In genomic region chr8:84739401-84739742, GRCm38 (mm10) we compare ENCODE assay signal across 11 mouse cellular contexts. TPM values are rescaled to one million over a fixed set of nuclear protein-coding genes. Genes with fewer than 3 reads are reported as not detected.
DNase-seq lines count a peak whose midpoint lies in the region; ATAC-seq and TF ChIP-seq lines count a peak whose summit lies in the region.
"Had no signal": no experiment of that assay in that cellular context is flagged by ENCODE, and none has a peak within 500 bp of the region (broad histone marks: within the 10 kb centered on the region; RNA-seq: fewer than 3 reads in every experiment).

No protein-coding gene starts in this region.

- H3K9me3 ChIP-seq in lung, embryonic 14.5 days (ENCODE audit: low read depth, low read length): no peaks in the 10 kb centered on the region
- no peaks in the 10 kb centered on the region for H3K9me3 ChIP-seq in embryonic facial prominence, embryonic 14.5 days (ENCODE audit: control insufficient read depth, low read length)
- no peaks in the 10 kb centered on the region for H3K9me3 ChIP-seq in forebrain, embryonic 15.5 days
- no peaks in the 10 kb centered on the region for H3K9me3 ChIP-seq in neural tube, embryonic 13.5 days

- no peaks in the 10 kb centered on the region for H3K27me3 ChIP-seq in lung, embryonic 14.5 days (ENCODE audit: insufficient read depth, low read length)
- no peaks in the 10 kb centered on the region for H3K27me3 ChIP-seq in embryonic facial prominence, embryonic 14.5 days (replicated peaks; ENCODE audit: control insufficient read depth, insufficient read depth, low read length)
- no peaks in the 10 kb centered on the region for H3K27me3 ChIP-seq in forebrain, embryonic 15.5 days
- H3K27me3 ChIP-seq in neural tube, embryonic 13.5 days: peaks cover 98% of the 10 kb centered on the region

- 0 out of 2 replicates have a peak, but pooled peaks cover 10% of the 10 kb centered on the region for H3K36me3 ChIP-seq in lung, embryonic 14.5 days (ENCODE audit: insufficient read depth)
- no peaks in the 10 kb centered on the region for H3K36me3 ChIP-seq in embryonic facial prominence, embryonic 14.5 days (ENCODE audit: control insufficient read depth, insufficient read depth, low read length)
- no peaks in the 10 kb centered on the region for H3K36me3 ChIP-seq in forebrain, embryonic 15.5 days
- no peaks in the 10 kb centered on the region for H3K36me3 ChIP-seq in neural tube, embryonic 13.5 days

- H3K9ac ChIP-seq in lung, embryonic 14.5 days: peak overlapping the region; percentile 9; the same call in 1 of the 2 replicates
- H3K9ac ChIP-seq in embryonic facial prominence, embryonic 14.5 days (ENCODE audit: low read depth, low read length): peak overlapping the region; percentile 35; the same call in 1 of the 2 replicates
- no peak overlapping the region for H3K9ac ChIP-seq in forebrain, embryonic 15.5 days (replicated peaks)
- H3K9ac ChIP-seq in neural tube, embryonic 13.5 days: peak overlapping the region; percentile 31; the same call in 1 of the 2 replicates

- no peak overlapping the region for H3K4me2 ChIP-seq in lung, embryonic 14.5 days
- no peak overlapping the region for H3K4me2 ChIP-seq in embryonic facial prominence, embryonic 14.5 days (ENCODE audit: low read depth, low read length)
- no peak overlapping the region for H3K4me2 ChIP-seq in forebrain, embryonic 15.5 days (replicated peaks)
- H3K4me2 ChIP-seq in neural tube, embryonic 13.5 days: no peak overlapping the region

- 4% methylated on average over 1 of the region's 1 CpGs for WGBS in lung, embryonic 14.5 days
- 0% methylated on average over 1 of the region's 1 CpGs for WGBS in lung, adult 2 months
- WGBS in embryonic facial prominence, embryonic 14.5 days: 22% methylated on average over 1 of the region's 1 CpGs
- 0% methylated on average over 1 of the region's 1 CpGs for WGBS in forebrain, embryonic 15.5 days
- 7% methylated on average over 1 of the region's 1 CpGs for WGBS in neural tube, embryonic 13.5 days

- peak overlapping the region; percentile 8; the same call in 1 of the 2 replicates for H3K27ac ChIP-seq in lung, embryonic 14.5 days (ENCODE audit: low read depth)
- peak overlapping the region; percentile 66 for H3K27ac ChIP-seq in embryonic facial prominence, embryonic 14.5 days (replicated peaks; ENCODE audit: low read depth, low read length)
- peak overlapping the region; percentile 82 for H3K27ac ChIP-seq in forebrain, embryonic 15.5 days (replicated peaks)
- 0 out of 2 replicates have a peak overlapping the region, but pooled peaks have one; percentile 47 for H3K27ac ChIP-seq in neural tube, embryonic 13.5 days (replicated peaks)

- no peak for DNase-seq in lung, embryonic 14.5 days
- no peak for DNase-seq in lung, adult 2 months
- DNase-seq in embryonic facial prominence, embryonic 14.5 days (ENCODE audit: low spot score): peak; percentile 48
- no peak for DNase-seq in gastrocnemius, postnatal 25 days
- DNase-seq in gastrocnemius, adult 18-20 months (ENCODE audit: low spot score): no peak
- DNase-seq: heart, postnatal 10 days; kidney, postnatal 25 days; right cerebral cortex, postnatal 4 days; thymus, postnatal 25 days had no signal

- no peak overlapping the region for H3K4me3 ChIP-seq in lung, embryonic 14.5 days (ENCODE audit: low read depth, low read length)
- no peak overlapping the region for H3K4me3 ChIP-seq in lung, adult 2 months (replicated peaks; ENCODE audit: extremely low read depth, low read depth, low read length)
- H3K4me3 ChIP-seq in embryonic facial prominence, embryonic 14.5 days (ENCODE audit: low read depth, low read length): no peak overlapping the region
- no peak overlapping the region for H3K4me3 ChIP-seq in forebrain, embryonic 15.5 days
- H3K4me3 ChIP-seq in neural tube, embryonic 13.5 days: no peak overlapping the region

- no peak for TF ChIP-seq POLR2A in lung, adult 2 months (IDR thresholded peaks at IDR 0.05; ENCODE audit: borderline replicate concordance, extremely low read depth, low read depth, low read length)

- H3K4me1 ChIP-seq in lung, embryonic 14.5 days (ENCODE audit: insufficient read depth): peaks cover 67% of the 10 kb centered on the region
- H3K4me1 ChIP-seq in lung, adult 2 months (ENCODE audit: control insufficient read depth, insufficient read depth, low read length): peaks cover 66% of the 10 kb centered on the region
- H3K4me1 ChIP-seq in embryonic facial prominence, embryonic 14.5 days (ENCODE audit: control insufficient read depth, insufficient read depth, low read length): peaks cover 79% of the 10 kb centered on the region
- peaks cover 100% of the 10 kb centered on the region for H3K4me1 ChIP-seq in forebrain, embryonic 15.5 days
- H3K4me1 ChIP-seq in neural tube, embryonic 13.5 days (replicated peaks): peaks cover 97% of the 10 kb centered on the region

- ATAC-seq in lung, embryonic 14.5 days (ENCODE audit: insufficient read depth): no peak
- ATAC-seq in embryonic facial prominence, embryonic 14.5 days (ENCODE audit: low read depth): no peak
- ATAC-seq in forebrain, embryonic 15.5 days (replicated peaks): no peak
- ATAC-seq in neural tube, embryonic 13.5 days (ENCODE audit: low read depth): no peak

- TF ChIP-seq CTCF in lung, embryonic 14.5 days (IDR thresholded peaks at IDR 0.05; ENCODE audit: low read depth): no peak
- no peak for TF ChIP-seq CTCF in lung, adult 2 months (IDR thresholded peaks at IDR 0.05; ENCODE audit: insufficient read depth, low read length)

RNA-seq across cellular contexts. Expression of gene G430095P16Rik, which starts 16.6 kb away (rescaled TPM):
- polyA plus RNA-seq in lung, embryonic 14.5 days (2014; fragmentation: Nextera tagmentation; extraction: Ambion mirVana): 2.7 and 2.8 TPM in 2 replicates
- 2.0 and 2.8 TPM in 2 replicates for polyA plus RNA-seq in lung, adult 2 months (2012; rRNA removed)
- 2.0 and 2.7 TPM in 2 replicates for polyA plus RNA-seq in embryonic facial prominence, embryonic 14.5 days (2014; fragmentation: Nextera tagmentation; extraction: Ambion mirVana)
- polyA plus RNA-seq in forebrain, embryonic 15.5 days (2015; fragmentation: Nextera tagmentation; extraction: Ambion mirVana): 2.7 TPM in 2 replicates
- 1.4 and 2.2 TPM in 2 replicates for polyA plus RNA-seq in neural tube, embryonic 13.5 days (2015; fragmentation: Nextera tagmentation; extraction: Ambion mirVana)
- under 1 TPM; 0.54 to 0.67 TPM for total RNA-seq in gastrocnemius, postnatal 25 days (2021)
- total RNA-seq in gastrocnemius, adult 18-20 months (2021): under 1 TPM; 0.34 to 0.45 TPM

RNA-seq across cellular contexts. Expression of gene Lyl1, which starts 38.1 kb away (rescaled TPM):
- polyA plus RNA-seq in lung, embryonic 14.5 days (2014; fragmentation: Nextera tagmentation; extraction: Ambion mirVana): 12.0 and 12.5 TPM in 2 replicates
- 20.2 and 21.9 TPM in 2 replicates for polyA plus RNA-seq in lung, adult 2 months (2012; rRNA removed)
- 5.8 and 6.8 TPM in 2 replicates for polyA plus RNA-seq in embryonic facial prominence, embryonic 14.5 days (2014; fragmentation: Nextera tagmentation; extraction: Ambion mirVana)
- 2.1 and 2.5 TPM in 2 replicates for polyA plus RNA-seq in forebrain, embryonic 15.5 days (2015; fragmentation: Nextera tagmentation; extraction: Ambion mirVana)
- 2.8 and 3.6 TPM in 2 replicates for polyA plus RNA-seq in neural tube, embryonic 13.5 days (2015; fragmentation: Nextera tagmentation; extraction: Ambion mirVana)
- 1 to 10 TPM; 1.3 to 2.0 TPM for total RNA-seq in gastrocnemius, postnatal 25 days (2021)
- total RNA-seq in gastrocnemius, adult 18-20 months (2021): 1 to 10 TPM in 1 of 2 experiments, under 1 TPM in 1; 0.73 to 1.6 TPM

RNA-seq across cellular contexts. Expression of gene Nacc1, which starts 51.7 kb away (rescaled TPM):
- 29.8 and 33.8 TPM in 2 replicates for polyA plus RNA-seq in lung, embryonic 14.5 days (2014; fragmentation: Nextera tagmentation; extraction: Ambion mirVana)
- 72.5 and 81.8 TPM in 2 replicates for polyA plus RNA-seq in lung, adult 2 months (2012; rRNA removed)
- polyA plus RNA-seq in embryonic facial prominence, embryonic 14.5 days (2014; fragmentation: Nextera tagmentation; extraction: Ambion mirVana): 19.7 and 20.1 TPM in 2 replicates
- polyA plus RNA-seq in forebrain, embryonic 15.5 days (2015; fragmentation: Nextera tagmentation; extraction: Ambion mirVana): 15.5 and 16.4 TPM in 2 replicates
- polyA plus RNA-seq in neural tube, embryonic 13.5 days (2015; fragmentation: Nextera tagmentation; extraction: Ambion mirVana): 14.1 and 15.1 TPM in 2 replicates
- total RNA-seq in gastrocnemius, postnatal 25 days (2021): 10 to 100 TPM; 20.0 to 22.2 TPM
- 10 to 100 TPM; 19.3 to 22.8 TPM for total RNA-seq in gastrocnemius, adult 18-20 months (2021)

RNA-seq across cellular contexts. Expression of gene Trmt1, which starts 53.3 kb away (rescaled TPM):
- polyA plus RNA-seq in lung, embryonic 14.5 days (2014; fragmentation: Nextera tagmentation; extraction: Ambion mirVana): 66.1 and 68.6 TPM in 2 replicates
- polyA plus RNA-seq in lung, adult 2 months (2012; rRNA removed): 87.5 and 99.1 TPM in 2 replicates
- 55.8 and 73.2 TPM in 2 replicates for polyA plus RNA-seq in embryonic facial prominence, embryonic 14.5 days (2014; fragmentation: Nextera tagmentation; extraction: Ambion mirVana)
- polyA plus RNA-seq in forebrain, embryonic 15.5 days (2015; fragmentation: Nextera tagmentation; extraction: Ambion mirVana): 62.4 and 64.0 TPM in 2 replicates
- 53.6 and 55.5 TPM in 2 replicates for polyA plus RNA-seq in neural tube, embryonic 13.5 days (2015; fragmentation: Nextera tagmentation; extraction: Ambion mirVana)
- 10 to 100 TPM; 36.7 to 40.2 TPM for total RNA-seq in gastrocnemius, postnatal 25 days (2021)
- 10 to 100 TPM; 47.0 to 51.4 TPM for total RNA-seq in gastrocnemius, adult 18-20 months (2021)

Comparison
In these comparisons a context has a peak if more than half of its experiments do, and no peak if none do; other contexts are left out.
1. H3K27ac ChIP-seq: peak in every context shown above with its lines; median percentile 82 in forebrain, embryonic 15.5 days; 66 in embryonic facial prominence, embryonic 14.5 days; 47 in neural tube, embryonic 13.5 days; 8 in lung, embryonic 14.5 days.